Mouse (Mus musculus): ENCODE measurements around the gene Pfkfb3.

Gene Pfkfb3

GRCm38 (mm10) chr2:11553471-11554400 is at the start of gene Pfkfb3:
Gene Pfkfb3, minus strand, starts transcription at chr2:11554077.
- DNase-seq, result peak; percentile 51

GRCm38 (mm10) chr2:11602506-11603489 is 48.9 kb upstream of the Pfkfb3 start:
- DNase-seq, result peak; percentile 96

- no peak for DNase-seq
These were observed 47.9 kb upstream of the Pfkfb3 start for GRCm38 (mm10) chr2:11601795-11602194.

GRCm38 (mm10) chr2:11597906-11598305 is 44.0 kb upstream of the Pfkfb3 start:
- no peak for DNase-seq

- no peak for DNase-seq
These were observed 42.8 kb upstream of the Pfkfb3 start for GRCm38 (mm10) chr2:11596690-11597089.

GRCm38 (mm10) chr2:11587996-11588395 is 34.1 kb upstream of the Pfkfb3 start:
- DNase-seq, result no peak

GRCm38 (mm10) chr2:11579399-11579798 is 25.5 kb upstream of the Pfkfb3 start:
- DNase-seq, result no peak

- DNase-seq, result no peak
These were observed 24.3 kb upstream of the Pfkfb3 start for GRCm38 (mm10) chr2:11578187-11578586.

- no peak for DNase-seq
These were observed 19.8 kb upstream of the Pfkfb3 start for GRCm38 (mm10) chr2:11573684-11574083.

- no peak for DNase-seq
These were observed 17.2 kb upstream of the Pfkfb3 start for GRCm38 (mm10) chr2:11571004-11571535.

- no peak for DNase-seq
These were observed 14.6 kb upstream of the Pfkfb3 start for GRCm38 (mm10) chr2:11568471-11568870.

GRCm38 (mm10) chr2:11567781-11568362 is 14.0 kb upstream of the Pfkfb3 start:
- peak; percentile 47 for DNase-seq

GRCm38 (mm10) chr2:11566898-11567297 is 13.0 kb upstream of the Pfkfb3 start:
- no peak for DNase-seq

GRCm38 (mm10) chr2:11566241-11566640 is 12.4 kb upstream of the Pfkfb3 start:
- DNase-seq, result no peak

GRCm38 (mm10) chr2:11564768-11565167 is 10.9 kb upstream of the Pfkfb3 start:
- no peak for DNase-seq

GRCm38 (mm10) chr2:11563256-11563655 is 9.4 kb upstream of the Pfkfb3 start:
- no peak for DNase-seq

- DNase-seq, result no peak
These were observed 4.8 kb upstream of the Pfkfb3 start for GRCm38 (mm10) chr2:11558654-11559053.

GRCm38 (mm10) chr2:11557244-11557643 is 3.4 kb upstream of the Pfkfb3 start:
- DNase-seq, result no peak

GRCm38 (mm10) chr2:11555316-11555715 is 1.4 kb upstream of the Pfkfb3 start:
- DNase-seq, result no peak

GRCm38 (mm10) chr2:11552966-11553451 is 868 bp downstream of the Pfkfb3 start:
- peak; percentile 11 for DNase-seq

GRCm38 (mm10) chr2:11552297-11552821 is 1.5 kb downstream of the Pfkfb3 start:
- no peak for DNase-seq

- no peak for DNase-seq
These were observed 2.2 kb downstream of the Pfkfb3 start for GRCm38 (mm10) chr2:11551726-11552125.
